Mouse (Mus musculus) kidney, adult 11 months (tissue): ENCODE data around the gene Lin52.

Experiments used
- DNase-seq: peaks from one replicate; pipeline ENCODE4 v3.0.0; 2022

Gene Lin52

DNA sequence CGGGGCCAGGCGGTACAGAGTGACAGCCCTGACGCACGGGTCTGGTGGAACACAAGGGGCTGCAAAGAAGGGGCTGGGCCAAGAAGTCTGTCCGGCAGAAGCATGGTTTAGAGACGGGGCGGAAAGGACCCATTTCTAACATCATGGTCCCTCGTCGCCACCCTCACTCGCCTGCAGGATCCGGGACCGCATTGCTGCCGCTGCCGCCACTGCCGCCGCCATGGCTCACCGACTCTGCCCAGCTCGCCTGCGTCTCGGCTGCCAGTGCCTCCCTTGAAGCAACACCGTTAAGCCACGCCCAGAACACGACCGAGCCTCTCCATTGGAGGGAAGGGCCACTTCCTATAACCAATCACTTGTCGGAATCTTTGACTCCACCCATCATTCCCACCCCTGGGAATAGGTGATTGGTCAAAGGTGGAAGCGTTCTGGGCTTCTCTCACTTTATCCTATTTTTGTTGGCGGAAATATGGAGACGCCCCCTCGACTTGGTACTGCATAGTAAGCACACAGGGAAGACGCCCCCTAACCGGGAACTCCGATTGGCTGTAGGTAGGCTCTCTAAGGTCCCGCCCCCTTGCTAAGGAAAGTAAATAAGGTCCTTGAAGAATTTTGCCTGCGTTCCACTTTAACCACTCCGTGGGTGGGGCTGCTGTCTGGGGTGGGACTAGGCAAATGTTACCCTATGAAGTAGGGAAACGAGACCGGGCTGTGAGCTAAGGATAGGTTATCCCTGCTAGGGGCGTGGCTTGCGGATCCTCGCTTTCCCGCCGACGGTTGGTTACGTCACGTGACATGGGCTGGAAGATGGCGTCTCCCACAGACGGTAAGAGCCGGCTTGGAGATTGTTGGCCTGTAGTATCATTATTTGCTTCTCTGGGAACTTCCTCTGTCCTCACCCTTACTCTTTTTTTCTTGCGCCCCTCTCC is at the start of gene Lin52, which contains the start of gene Aldh6a1:
Gene Lin52 (plus strand): TSS at position 705 of the 929 bp plus-strand sequence.
Gene Aldh6a1 (minus strand): TSS at position 287 of the 929 bp plus-strand sequence.
- peak; percentile 100 for DNase-seq

- DNase-seq = peak; percentile 66
These were observed 48.3 kb upstream of the Lin52 start for GRCm38 (mm10) chr12:84402923-84403322.

DNA sequence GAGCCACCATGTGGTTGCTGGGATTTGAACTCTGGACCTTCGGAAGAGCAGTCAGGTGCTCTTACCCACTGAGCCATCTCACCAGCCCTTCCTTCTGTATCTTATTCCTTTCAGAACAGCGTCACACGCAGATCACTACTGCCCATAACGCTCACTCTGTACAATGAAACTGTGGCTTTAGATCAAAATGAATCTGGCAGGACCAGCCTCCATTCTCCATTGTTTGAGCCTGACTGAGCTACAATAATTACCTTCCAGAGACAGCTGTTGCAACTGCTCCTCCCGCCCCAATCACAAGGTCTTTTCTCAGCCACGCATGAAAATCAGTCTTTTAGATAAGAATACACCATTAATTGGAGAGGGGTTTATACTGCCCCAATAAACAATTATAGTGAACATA is 46.7 kb upstream of the Lin52 start:
- DNase-seq = no peak

DNA sequence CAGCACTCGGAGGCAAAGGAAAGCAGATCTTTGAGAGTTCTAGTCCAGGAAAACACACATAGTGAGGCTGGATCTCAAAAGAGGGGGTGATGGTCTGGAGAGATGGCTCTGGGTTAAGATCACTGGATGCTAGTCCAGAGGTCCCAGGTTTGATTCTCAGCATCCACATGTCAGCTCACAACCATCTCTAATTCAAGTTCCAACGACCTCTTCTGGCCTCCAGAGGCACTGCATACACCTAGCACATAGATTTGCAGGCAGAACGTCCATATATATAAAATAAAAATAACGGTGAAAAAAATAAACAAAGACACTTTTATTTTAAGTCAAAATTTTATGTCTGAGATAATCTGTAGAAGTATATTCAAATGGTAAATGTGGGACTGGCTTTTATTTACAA is 44.0 kb upstream of the Lin52 start:
- no peak for DNase-seq

DNA sequence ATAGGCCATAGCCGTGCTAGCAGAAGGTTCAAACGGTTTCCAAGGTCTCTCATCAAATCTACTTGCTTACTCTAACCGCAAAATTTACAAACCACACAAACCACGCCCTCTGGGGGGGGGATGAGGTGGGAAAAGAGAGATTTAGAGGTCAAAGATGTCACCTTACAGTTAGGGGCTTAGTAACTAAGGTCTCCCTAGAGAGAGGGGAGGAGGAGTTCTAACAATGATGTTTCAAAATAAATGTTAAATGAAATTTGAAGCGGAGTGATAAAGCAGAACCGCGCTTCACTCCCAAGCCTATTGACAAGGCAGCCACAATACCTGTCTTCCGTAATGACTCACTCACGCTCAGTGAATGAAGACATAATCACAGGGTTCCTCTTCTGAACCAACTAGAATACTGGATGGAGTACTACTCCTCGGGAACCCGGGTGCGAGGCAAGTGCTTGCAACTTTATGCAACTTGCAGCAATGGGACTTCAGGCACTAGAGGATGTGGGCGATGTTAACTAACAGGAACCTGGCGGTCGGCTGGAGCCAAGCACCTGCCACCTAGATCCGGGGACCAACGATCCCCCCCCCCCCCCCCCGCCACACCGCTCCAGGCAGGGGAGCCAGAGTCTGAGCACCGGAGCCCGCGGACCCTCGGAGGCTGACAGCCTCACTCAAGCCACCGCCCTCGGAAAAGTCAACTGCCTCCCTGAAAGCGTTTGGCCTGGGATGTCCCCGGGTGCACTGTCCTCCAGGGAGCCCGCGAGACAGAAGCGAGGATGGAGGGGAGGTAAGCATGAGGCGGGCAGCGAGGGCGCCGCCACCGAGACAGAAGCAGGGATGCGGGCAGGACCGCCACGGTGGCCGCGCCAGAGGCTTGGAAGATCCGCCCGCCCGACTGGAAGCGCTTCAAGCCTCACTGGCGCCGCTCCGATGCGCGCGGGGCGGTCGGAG is 43.1 kb upstream of the Lin52 start:
- DNase-seq = peak; percentile 39

DNA sequence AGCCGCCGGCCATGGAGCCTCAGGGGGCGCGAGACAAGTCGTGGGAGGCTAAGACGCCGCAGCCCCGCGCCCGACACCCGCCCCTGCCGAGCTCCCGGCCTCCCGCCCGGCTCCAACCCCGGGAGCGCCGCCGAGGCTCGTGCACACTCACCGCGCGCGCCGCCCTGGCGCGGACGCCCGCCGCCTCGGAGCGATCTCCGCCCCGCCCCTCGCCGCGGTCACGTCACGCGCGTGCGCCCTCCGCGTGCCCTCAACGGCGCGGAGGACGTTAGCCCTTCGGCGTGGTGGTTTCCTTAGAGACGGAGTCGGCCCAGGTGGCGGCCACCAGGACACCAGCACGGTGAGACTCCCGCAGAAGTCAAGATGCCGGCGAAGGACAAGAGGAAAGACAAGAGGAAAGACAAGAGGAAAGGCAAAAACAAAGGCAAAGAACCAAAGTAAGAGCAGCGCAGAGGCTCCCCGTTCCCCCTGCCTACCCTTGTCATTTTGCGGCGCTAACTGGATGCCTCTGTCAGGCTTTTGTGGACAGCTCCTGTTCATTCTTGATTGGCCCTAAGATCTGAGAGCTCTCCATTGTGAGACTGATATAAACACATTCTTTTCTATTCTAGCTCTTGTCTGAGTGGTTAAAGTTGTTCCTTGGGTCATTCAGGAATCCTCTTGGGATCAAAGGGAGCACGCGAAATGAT is 42.3 kb upstream of the Lin52 start, which contains the start of the genes Entpd5 and Bbof1:
Gene Entpd5 (minus strand): TSS at position 211 of the 689 bp plus-strand sequence.
Gene Bbof1 (plus strand): TSS at position 253 of the 689 bp plus-strand sequence.
- peak; percentile 87 for DNase-seq

DNA sequence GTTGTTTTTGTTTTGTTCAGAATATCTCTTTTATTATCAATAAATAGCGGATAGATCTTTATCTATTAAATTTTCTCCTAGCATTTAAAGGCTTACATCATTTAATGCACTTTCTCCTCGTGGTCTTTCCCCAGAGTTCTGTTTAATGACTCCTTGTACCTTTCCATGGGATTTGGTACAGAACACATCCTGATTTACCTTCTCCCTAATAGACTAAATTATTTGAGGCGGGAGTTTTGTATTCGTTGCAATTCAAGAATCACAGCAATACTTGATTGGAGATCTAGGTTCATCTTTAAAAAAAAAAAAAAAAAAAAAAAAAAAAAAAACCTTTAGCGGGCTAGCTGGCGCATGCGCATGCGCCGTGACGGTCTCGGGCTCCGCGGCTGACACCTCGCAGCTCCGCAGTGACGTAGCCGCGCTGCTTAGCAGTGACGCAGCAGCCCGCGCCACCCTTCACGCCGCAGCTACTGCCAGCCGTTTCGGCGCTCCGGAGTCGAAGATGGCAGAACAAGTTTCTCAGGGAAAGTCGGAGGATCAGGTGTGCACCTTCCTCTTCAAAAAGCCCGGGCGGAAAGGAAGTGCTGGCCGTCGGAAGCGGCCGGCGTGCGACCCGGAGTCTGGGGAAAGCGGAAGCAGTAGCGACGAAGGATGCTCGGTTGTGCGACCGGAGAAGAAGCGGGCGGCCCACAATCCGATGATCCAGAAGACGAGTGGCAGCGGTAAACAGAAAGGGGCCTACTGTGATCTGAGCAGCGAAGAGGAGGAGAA is 34.2 kb upstream of the Lin52 start, which contains the start of gene Rnf113a2:
Gene Rnf113a2 (plus strand): TSS at position 363 of the 771 bp plus-strand sequence.
- DNase-seq = peak; percentile 79

- DNase-seq = no peak
These were observed 33.7 kb upstream of the Lin52 start for GRCm38 (mm10) chr12:84417605-84417922.

DNA sequence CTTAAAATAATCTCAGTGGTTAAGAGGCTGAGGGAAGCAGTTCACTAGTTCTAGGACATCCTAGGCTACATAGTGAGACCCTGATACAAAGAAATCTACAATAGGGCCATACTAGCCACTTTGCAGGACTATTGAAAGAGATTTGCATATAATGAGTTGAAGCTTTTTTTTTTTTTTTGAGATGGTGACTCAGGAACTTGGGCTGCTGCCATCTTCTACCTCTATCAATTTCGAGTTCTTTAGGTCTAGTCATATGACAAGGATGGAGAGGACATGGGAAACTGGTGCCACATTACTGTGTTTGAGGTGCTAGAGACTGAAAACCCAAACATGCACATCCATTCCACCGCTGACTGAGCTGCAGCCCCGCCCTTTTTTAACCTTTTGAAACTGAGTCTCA is 27.2 kb upstream of the Lin52 start:
- DNase-seq = no peak

DNA sequence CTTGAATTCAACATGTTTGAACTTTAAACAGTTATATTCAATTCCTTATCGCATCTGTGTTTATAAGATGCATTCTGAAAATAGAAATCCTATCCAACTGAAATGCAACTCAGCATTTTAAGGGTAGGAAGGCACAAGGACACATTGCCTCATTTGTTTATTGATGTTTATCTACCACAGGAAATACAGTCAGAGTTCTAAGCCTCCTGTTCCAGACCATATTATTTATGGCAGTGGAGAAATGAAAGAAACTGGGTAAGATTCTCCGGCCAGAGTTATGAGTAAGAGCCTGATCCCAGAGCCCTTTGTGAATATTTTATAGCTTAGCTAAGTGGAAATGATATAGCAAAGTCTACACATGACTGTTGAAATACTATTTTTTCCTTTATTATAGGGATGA is 21.4 kb upstream of the Lin52 start:
- DNase-seq = no peak

DNA sequence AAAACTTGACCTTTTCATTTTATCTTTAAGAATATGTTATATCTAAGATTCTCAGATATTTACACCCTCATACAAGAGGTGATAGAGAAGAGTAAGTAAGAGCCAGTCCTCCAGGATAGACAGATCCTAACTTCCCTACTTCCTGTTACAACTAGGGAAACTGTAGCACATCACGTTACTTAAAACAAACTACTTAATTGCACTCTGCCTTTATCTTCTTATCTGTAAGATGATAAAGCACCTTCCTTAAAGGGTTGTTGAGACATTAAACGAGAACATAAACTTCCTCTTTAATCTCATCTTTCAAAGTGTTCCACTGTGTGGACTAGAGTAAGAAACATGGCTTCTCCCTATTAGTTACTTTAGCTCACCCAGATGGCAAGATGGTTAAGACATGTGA is 12.5 kb upstream of the Lin52 start:
- DNase-seq = no peak

GRCm38 (mm10) chr12:84442526-84442925 is 8.7 kb upstream of the Lin52 start:
- DNase-seq = no peak

DNA sequence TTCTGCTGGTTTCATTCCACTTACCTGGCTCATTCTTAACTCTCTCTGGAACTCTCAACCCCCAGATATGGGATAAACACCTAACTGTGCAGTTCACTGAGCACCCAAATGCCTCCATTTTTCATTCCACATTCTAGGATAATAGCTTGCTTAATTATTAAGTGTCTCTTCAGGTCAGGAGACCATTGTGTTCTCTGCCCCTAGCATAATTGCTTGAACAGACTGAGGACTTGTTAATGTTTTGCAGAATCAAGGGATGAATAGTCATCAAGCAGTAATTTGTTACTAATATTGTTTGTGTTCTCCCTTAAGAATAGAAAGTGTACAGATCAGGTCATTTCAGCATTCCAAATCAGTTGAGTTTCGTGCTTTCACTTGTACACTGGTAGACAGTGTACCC is 3.8 kb upstream of the Lin52 start:
- peak; percentile 19 for DNase-seq

DNA sequence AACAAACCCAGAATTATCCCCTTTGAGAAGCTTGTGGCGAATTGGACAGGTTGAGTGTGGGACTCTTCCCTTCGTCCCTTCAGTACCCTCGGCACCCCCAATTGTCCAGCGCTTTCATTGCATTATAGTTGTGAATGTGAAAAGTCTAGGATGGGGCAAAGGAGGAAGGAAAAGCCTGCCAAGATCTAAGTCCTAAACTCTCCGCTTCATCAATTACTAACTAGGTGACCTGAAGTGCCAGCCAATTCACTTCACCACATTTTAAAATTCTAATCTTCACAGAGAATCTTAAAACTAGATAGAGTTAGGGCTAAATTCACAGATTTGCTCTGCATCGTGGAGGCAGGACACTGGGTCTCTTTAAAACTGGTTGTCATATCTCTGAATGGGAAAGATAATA is 3.0 kb upstream of the Lin52 start:
- no peak for DNase-seq

GRCm38 (mm10) chr12:84449887-84450286 is 1.3 kb upstream of the Lin52 start:
- DNase-seq = no peak

GRCm38 (mm10) chr12:84450351-84450717 is 888 bp upstream of the Lin52 start:
- peak; percentile 76 for DNase-seq

DNA sequence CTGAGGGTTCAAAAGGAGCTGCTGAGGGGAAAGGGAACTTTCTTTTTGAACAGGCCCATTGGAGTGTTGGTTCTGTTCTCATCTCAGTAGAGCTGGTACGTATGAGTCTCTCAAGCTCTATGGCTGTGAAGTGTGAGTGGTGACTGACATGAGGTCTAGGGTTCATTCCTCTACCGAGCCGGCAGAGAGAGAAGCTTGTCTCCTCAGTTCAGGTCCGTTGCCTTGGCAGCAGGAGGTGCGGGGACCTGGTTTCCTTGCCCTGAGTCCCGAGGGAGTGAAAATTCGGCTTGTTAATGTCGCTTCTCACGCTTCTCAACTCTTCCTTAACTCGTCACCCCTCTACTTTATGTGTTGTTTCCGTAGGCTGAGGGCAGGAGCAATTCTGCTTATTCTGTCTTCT is 579 bp downstream of the Lin52 start:
- peak; percentile 41 for DNase-seq

GRCm38 (mm10) chr12:84456911-84457310 is 5.7 kb downstream of the Lin52 start:
- DNase-seq = no peak

GRCm38 (mm10) chr12:84459845-84460244 is 8.6 kb downstream of the Lin52 start:
- no peak for DNase-seq

DNA sequence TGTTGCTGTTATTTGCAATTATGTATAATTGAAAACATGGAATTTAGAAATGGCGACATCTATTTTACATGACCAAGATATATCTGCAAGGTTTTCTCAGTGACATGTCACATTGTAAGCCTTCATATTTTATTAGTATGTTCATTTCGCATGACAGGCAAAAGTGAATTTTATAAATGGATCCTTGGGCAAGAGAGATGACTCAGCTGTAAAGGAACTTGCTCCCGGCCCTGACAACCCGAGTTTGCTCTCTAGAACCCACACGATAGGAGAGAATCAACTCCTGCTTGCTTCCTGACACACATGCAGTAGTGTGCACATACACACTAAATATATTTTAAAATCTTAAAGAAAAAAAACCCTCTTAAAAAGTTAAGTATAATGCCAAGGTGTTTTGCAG is 10.2 kb downstream of the Lin52 start:
- DNase-seq = no peak

DNA sequence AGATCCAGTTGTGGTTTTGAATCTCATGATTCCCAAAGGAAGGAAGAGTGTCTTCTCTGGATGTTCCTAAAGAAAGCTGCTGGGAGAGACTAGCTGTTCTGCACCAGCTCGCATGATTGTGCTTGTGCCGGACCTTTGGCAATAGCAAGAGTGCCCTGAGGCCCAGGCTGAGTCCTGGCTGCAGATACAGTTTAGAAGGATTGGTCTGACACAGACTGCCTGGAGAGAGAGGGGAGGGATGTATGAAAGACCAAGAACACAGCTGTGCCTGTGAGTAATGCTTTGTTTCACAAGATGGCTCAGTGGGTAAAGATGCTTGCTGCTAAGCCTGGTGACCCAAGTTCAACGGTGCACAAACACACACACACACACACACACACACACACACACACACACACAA is 11.6 kb downstream of the Lin52 start:
- DNase-seq = no peak

GRCm38 (mm10) chr12:84468701-84469100 is 17.5 kb downstream of the Lin52 start:
- no peak for DNase-seq
